ENCODE assay signal across 9 mouse cellular contexts in the genomic region with DNA sequence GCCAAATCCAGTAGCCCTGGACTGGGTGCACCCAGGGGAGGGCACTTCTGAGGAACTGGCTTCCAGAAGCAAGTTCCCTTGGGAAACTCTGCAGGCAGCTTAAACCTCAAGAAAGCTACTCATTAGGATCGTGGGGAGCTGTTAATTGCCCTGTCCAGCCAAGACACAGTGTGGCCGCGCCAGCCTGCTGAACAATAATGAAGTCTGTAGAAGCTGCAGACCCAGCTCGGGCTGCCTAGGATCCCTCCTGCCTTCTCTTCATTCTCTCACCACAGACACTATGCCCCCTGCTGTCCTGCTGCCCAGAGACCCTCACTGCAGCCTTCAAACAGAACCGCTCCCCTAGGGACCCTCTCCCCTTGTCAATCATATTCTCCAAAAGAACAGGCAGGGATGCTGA. TPM values are rescaled to one million over a fixed set of nuclear protein-coding genes. Genes with fewer than 3 reads are reported as not detected.
DNase-seq lines count a peak whose midpoint lies in the region; ATAC-seq lines count a peak whose summit lies in the region.
"Had no signal": no experiment of that assay in that cellular context is flagged by ENCODE, and none has a peak within 500 bp of the region (broad histone marks: within the 10 kb centered on the region; RNA-seq: fewer than 3 reads in every experiment).

No protein-coding gene starts in this region.

- peak overlapping the region; percentile 36 for H3K4me2 ChIP-seq in forebrain, embryonic 11.5 days (ENCODE audit: low read depth, low read length, severe bottlenecking)
- no peak overlapping the region for H3K4me2 ChIP-seq in kidney, embryonic 16.5 days (replicated peaks; ENCODE audit: low read depth, low read length)

- intact Hi-C loops in heart, postnatal 25 days (cut with DNase I): no loop called here

- H3K9ac ChIP-seq in forebrain, embryonic 11.5 days (ENCODE audit: low read length): no peak overlapping the region
- no peak overlapping the region for H3K9ac ChIP-seq in kidney, embryonic 16.5 days (replicated peaks; ENCODE audit: low read length)
- H3K9ac ChIP-seq: heart, embryonic 15.5 days had no signal

- no peaks in the 10 kb centered on the region for H3K9me3 ChIP-seq in forebrain, embryonic 11.5 days (ENCODE audit: control insufficient read depth, low read length)
- no peaks in the 10 kb centered on the region for H3K9me3 ChIP-seq in kidney, embryonic 16.5 days (ENCODE audit: low read length)
- H3K9me3 ChIP-seq: heart, embryonic 15.5 days had no signal

- peak; percentile 66 for ATAC-seq in forebrain, embryonic 11.5 days (replicated peaks; ENCODE audit: low FRiP score)
- ATAC-seq in kidney, embryonic 16.5 days (ENCODE audit: low FRiP score, low TSS enrichment): no peak
- ATAC-seq in megakaryocyte progenitor cell, adult 5-6 weeks (replicated peaks; ENCODE audit: poor library complexity): no peak

- H3K27ac ChIP-seq in forebrain, embryonic 11.5 days (ENCODE audit: low read depth, low read length): no peak overlapping the region
- no peak overlapping the region for H3K27ac ChIP-seq in kidney, embryonic 16.5 days (ENCODE audit: low read length)
- H3K27ac ChIP-seq: heart, embryonic 15.5 days had no signal

- H3K36me3 ChIP-seq in forebrain, embryonic 11.5 days (ENCODE audit: control insufficient read depth, insufficient read depth, low read length): no peaks in the 10 kb centered on the region
- no peaks in the 10 kb centered on the region for H3K36me3 ChIP-seq in kidney, embryonic 16.5 days (ENCODE audit: insufficient read depth, low read length)
- H3K36me3 ChIP-seq: heart, embryonic 15.5 days had no signal

- peak; percentile 29 for DNase-seq in layer of hippocampus, adult 11-12 months (ENCODE audit: low spot score)
- no peak for DNase-seq in layer of hippocampus, adult 9-10 months (ENCODE audit: low spot score)
- DNase-seq in forebrain, embryonic 11.5 days (ENCODE audit: low spot score): peak; percentile 69
- DNase-seq in layer of hippocampus, postnatal 10 days (ENCODE audit: low spot score in 2 of 2): peak; percentile 35 to 53
- DNase-seq in right cerebral cortex, postnatal 10 days (ENCODE audit: low spot score in 2 of 2): peak; percentile 60 to 71
- no peak for DNase-seq in heart, postnatal 25 days (ENCODE audit: low spot score)

- H3K27me3 ChIP-seq in forebrain, embryonic 11.5 days (ENCODE audit: control insufficient read depth, insufficient read depth, low read length): no peaks in the 10 kb centered on the region
- 0 out of 2 replicates have a peak, but pooled peaks cover 4% of the 10 kb centered on the region for H3K27me3 ChIP-seq in kidney, embryonic 16.5 days (ENCODE audit: insufficient read depth, low read length)

- no peak overlapping the region for H3K4me3 ChIP-seq in forebrain, embryonic 11.5 days (ENCODE audit: low read depth, low read length)
- no peak overlapping the region for H3K4me3 ChIP-seq in kidney, embryonic 16.5 days (ENCODE audit: low read length)
- H3K4me3 ChIP-seq: heart, embryonic 15.5 days had no signal

- WGBS in forebrain, embryonic 11.5 days: under 1% methylated on average over 5 of the region's 5 CpGs
- 17% methylated on average over 5 of the region's 5 CpGs for whole genome bisulfite sequencing in kidney, embryonic 16.5 days

- peaks cover 4% of the 10 kb centered on the region; the same call in 1 of the 2 replicates for H3K4me1 ChIP-seq in forebrain, embryonic 11.5 days (replicated peaks; ENCODE audit: control insufficient read depth, insufficient read depth, low read length)
- 0 out of 2 replicates have a peak, but pooled peaks cover 8% of the 10 kb centered on the region for H3K4me1 ChIP-seq in kidney, embryonic 16.5 days (ENCODE audit: insufficient read depth, low read length)
- H3K4me1 ChIP-seq: heart, embryonic 15.5 days had no signal

RNA-seq across cellular contexts. Expression of gene Pdzd8, which starts 42.8 kb away (rescaled TPM):
- 17.6 and 18.8 TPM in 2 replicates for polyA plus RNA-seq in forebrain, embryonic 11.5 days (2014; fragmentation: Nextera tagmentation; extraction: Ambion mirVana)
- 10 to 100 TPM; 51.8 to 52.5 TPM for total RNA-seq in layer of hippocampus, postnatal 10 days (2021)
- total RNA-seq in heart, postnatal 25 days (2021): 10 to 100 TPM; 23.0 to 25.1 TPM
- 8.6 and 8.7 TPM in 2 replicates for polyA plus RNA-seq in kidney, embryonic 16.5 days (2015; fragmentation: Nextera tagmentation; extraction: Ambion mirVana)
- total RNA-seq in megakaryocyte progenitor cell, adult 5-6 weeks (2015): 62.5 and 69.7 TPM in 2 replicates
- 46.7 and 49.0 TPM in 2 replicates for total RNA-seq in megakaryocyte progenitor cell, adult 5-6 weeks (2017)

Comparison
In these comparisons a context has a peak if more than half of its experiments do, and no peak if none do; other contexts are left out.
1. DNase-seq: peak in layer of hippocampus, adult 11-12 months (single experiment), forebrain, embryonic 11.5 days (single experiment), layer of hippocampus, postnatal 10 days (2 of 2) and right cerebral cortex, postnatal 10 days (2 of 2); none in layer of hippocampus, adult 9-10 months (single experiment) and heart, postnatal 25 days (single experiment).